Mouse (Mus musculus) cerebellum, adult 18-20 months (tissue): ENCODE results near the gene Scai.

Source experiments
- DNase-seq, 2 experiments: peaks; one replicate each; pipeline ENCODE4 v3.0.0; 2021

Scai gene

DNA sequence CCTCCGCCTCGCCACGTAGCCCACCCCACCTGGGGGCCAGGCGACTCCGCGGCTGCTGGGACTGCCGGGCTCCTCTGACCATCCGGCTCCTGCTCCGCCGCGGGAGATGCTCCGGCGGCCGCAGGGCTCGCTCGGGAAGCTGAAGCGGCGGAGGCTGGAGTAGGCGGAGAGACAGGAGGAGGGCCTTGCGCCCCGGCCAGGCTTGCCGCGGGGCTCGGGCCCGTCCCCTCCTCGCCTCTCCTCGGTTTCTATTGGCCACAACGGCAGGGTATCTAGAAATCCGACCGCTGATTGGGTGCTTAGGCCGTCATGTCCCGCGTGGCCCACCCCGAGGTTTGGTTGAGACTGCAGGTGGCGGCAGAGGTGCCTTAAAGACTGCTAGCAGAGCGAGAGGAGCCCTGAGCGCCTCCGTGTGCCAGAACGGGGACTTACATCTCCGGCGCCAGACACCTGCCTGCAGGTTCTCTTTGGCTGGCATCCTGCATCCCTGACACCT is at the start of gene Scai:
Gene Scai (minus strand): TSS at position 174 of the 496 bp plus-strand sequence.
- DNase-seq, result peak; percentile 97 to 100

DNA sequence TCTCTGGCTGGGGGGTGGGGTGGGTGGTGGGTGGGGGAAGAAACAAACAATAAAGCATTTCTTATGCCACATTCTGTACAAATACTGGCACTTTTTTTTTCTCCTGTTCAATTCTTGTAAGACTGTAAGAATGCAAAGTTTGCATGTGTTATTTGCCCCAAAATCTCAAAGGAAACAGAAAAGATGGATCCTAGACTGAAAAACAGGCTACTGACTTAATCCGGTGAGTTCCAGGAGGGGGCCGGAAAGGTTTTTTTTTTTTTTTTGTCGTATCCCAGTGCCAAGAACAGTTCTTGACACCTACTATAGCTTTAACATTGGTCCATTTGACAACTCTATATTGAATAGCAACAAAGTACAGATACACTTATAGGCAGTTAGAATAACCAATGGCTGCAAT is 36.2 kb upstream of the Scai start:
- DNase-seq, result no peak

DNA sequence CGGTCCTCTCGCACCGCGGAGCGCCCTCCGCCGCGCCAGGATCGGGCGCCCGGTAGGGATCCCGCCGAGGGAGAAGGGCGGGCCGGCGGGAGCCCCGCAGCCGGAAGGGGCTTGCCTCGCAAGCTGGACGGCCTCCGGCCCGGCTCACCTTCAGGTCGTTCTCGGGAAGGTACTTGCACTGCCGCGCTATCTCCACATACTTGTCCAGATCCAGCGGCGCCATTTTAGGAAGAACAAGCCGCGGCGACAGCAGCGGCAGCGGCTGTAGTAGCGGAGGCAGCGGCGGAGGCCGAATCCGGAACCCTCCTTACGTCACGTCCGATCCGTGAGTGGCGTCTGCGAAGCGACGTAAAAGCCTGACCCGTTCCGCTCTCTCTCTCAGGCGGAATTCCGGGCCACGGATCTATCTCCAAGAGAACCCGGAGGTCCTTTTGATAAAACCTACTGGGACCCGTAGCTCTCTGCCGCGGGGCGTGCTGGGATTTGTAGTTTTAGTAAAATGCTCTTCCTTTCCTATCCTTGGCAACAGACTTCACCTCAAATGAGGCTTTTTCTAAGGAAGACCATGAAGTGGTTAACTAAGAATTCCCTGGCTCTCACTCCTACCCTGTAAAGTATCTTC is 35.6 kb upstream of the Scai start, which contains the start of gene Ppp6c:
Gene Ppp6c (minus strand): TSS at position 433 of the 622 bp plus-strand sequence.
- peak; percentile 95 to 97 for DNase-seq

DNA sequence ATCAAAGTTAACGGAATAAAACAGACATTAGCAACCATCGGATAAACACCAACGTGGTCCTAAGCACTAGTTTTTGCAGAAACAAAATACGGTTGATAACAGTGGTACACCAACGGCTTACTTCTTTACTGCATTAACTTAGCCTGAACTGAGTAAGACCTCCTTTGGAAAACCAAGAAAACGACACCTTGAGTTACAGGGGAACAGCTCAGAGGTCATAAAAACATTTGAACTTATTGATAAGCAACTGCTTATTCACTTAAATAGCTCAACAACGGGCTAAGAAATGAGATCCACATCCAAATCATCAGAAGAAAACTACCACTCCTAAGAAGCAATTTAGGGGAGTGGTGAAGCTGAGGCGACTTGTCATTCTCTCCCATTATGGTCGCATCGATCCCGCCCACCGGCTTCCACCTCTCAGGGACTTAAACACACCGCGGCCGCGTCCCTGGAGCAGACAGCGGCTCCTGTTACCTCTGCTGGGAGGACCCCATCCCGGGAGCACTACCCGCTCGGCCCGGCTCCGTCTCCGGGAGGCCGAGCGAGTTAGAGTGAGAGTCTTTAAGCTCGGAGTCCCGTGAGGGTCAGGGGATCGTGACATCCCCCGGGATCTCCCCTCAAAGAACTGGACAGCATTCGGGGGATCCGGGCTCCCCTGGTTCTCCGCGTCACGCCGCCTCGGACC is 34.9 kb upstream of the Scai start:
- DNase-seq, result peak in 1 of 2 experiments; percentile 24

DNA sequence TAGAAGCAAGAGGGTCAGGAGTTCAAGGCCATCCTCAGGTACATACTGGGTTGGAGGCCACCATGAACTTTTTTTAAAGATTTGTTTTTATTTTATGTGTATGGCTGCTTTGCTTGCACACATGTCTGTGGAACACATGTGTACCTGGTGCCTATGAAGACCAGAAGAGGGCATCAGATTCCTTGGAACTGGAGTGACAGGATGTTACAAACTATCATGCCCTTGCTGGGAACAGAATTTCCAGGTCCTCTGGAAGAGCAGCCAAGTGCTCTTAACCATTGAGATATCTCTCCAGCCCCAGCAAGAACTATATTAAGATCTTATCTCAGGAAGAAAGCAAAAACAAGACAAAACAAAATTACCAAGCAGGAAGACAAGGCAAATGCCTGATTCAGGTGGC is 34.1 kb upstream of the Scai start:
- DNase-seq, result no peak

DNA sequence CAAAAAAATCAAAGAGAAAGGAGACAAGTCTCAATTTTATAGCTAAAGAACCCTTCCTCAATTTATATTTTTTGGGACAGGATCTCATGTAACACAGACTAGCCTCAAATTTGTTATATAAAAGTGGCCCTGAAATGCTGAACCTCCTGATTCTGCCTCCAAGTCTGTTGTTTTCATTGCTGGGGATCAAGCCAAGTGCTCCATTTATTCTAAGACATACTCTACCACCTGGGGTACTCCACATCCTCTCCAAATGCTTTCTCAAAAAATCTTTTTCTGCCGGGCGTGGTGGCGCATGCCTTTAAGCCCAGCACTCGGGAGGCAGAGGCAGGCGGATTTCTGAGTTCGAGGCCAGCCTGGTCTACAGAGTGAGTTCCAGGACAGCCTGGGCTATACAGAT is 29.5 kb upstream of the Scai start:
- DNase-seq, result peak; percentile 25 to 39

DNA sequence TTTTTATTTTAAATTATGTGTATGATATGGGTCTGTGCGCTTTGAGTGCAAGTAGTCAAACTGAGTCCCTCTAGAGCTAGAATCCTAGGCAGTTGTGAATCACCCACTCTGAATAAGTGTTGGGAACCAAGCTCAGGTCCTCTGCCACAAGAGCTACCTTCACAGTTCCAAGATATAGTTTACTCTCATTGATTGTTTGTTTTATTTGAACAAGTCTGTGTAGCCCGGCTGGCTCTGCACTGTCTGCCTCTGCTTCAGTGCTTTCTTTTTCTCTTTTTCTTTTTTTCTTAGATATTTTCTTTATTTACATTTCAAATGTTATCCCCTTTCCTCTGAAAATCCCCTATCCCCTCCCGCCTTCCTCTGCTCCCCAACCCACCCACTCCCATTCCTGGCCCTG is 28.5 kb upstream of the Scai start:
- DNase-seq, result no peak

DNA sequence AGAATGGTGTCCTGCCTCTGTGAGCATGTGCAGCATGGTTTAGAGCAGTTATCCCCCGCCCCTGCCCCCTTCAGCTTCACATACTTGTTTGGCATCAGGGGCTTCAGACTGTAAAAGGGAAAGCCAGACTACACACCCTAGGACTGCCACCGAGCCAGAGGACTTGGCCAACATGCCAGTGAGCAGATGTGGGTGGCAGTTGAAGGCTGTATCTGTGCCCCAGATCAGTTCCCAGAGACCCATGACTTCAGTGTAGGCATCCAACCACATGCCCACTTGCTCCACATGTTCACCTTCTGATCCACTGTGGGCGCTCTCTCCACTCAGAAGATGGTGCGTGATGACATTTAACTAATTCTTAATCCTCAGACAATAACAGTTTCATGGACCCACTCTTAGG is 26.6 kb upstream of the Scai start:
- DNase-seq, result no peak

DNA sequence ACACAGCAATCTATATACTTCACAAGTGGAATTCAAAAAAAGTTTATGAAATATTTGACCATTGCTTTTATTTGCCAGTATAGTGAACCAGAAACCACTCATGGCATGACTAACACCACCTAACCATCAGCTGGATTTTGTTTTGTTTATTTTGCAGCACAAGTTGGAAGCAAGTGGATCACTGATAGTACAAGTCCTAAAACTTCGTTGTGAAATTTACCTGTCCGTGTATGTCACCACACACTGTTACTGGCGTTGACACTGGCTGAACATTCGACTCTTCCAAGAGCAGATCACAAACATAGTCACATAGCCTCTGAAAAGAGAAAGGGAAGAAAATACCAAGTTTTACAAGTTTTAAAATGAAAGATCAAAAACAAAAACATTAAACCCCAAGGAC is 20.2 kb upstream of the Scai start:
- DNase-seq, result no peak

DNA sequence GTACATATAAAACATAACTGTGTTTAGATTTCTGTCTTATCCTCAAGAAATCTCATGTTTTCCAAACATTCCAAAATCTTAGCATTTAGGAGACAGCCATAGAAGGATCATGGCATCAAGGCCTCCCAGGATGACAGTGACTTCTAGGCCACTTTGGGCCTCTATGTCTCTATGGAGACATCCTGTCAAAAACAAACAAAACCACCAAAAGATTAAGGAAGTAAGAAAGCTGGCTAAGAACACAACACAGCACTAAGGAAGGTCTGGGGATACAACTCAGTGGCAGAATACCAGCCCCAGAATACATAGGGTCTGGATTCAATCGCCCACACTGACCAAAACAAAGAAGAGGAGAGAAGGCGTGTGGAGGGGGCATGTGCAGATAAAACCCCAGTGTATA is 12.8 kb upstream of the Scai start:
- DNase-seq, result no peak

DNA sequence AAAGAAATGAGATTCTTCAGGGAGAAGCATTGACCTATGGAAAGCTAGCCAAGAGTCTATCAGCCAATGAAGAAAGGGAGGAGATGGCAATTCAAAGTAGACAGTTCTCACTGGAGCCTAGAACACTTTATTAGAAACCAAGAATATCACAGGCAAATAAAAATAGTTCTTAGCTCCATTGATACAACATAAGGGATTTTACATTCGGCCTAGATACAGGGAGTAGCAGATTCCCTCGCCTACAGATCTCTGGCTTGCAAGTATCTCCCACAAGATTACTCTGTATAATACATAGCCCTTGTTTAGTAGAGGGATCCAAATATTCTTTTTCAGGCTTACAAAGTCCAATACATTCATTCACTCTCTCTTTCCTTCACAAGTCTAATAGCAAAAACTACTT is 4.3 kb upstream of the Scai start:
- no peak for DNase-seq

DNA sequence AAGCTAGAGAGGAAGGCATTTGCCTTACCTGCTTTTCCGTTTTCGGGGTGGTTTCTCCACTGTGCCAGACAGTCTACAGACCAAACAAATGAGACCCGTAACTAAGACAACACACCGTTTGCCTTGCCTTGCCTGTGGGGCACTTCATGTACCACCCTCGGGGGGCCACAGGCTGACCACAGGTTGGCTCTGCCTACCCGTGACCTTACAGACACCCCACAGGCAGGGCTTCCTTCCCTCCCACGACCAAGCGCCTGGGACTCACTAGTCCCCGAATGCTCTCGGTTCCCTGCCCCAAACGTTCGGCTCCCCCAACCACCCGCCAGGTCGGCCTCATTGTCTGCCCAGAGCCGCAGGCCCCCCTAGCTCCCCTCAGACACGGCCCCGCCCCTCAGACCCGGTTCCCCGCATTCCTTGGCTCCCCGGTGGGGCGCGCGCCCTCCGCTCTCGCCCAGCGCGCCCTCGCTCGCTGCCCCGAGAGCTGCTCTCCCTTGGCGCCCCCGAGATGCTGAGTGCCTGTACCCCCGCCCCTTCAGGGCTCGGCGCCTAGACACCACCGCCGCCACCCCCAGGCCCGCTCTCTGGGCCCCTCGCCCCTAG is 473 bp downstream of the Scai start:
- DNase-seq, result peak in 1 of 2 experiments; percentile 63

DNA sequence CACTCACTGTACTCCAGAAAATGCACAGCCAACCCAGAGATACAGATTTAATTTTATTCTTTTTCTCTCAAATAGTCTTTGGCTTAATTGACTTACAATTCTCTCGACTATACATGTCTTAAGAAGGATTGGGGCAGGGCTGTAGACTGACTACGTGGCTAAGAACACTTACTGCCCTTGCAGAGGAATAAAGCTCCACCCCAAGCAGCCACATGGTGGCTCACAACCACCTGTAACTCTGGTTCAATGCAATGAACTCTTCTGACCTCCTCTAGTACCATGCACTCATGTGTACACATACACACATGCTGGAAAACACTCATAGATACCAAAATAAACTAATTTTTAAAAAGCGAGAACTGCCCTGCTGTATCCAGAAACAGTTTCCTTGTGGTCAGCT is 4.6 kb downstream of the Scai start:
- no peak for DNase-seq

DNA sequence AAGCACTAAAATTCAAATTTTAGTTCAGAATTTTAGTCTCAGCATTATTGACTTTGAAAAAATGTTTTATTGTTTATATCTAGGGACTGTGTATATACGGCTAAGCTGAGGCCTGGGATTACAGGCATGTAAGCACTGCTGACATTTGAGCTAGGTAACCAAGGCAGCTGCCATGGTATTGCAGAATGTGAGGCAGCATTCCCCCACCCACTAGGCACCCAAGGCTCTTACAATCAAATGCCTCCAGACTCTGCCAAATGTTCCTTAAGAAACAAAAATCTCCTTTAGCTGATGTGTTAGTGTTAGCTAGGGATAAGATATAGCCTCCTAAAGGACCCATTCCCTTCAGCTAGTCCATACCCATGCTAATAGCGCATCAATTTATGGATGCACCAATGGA is 6.9 kb downstream of the Scai start:
- DNase-seq, result no peak

DNA sequence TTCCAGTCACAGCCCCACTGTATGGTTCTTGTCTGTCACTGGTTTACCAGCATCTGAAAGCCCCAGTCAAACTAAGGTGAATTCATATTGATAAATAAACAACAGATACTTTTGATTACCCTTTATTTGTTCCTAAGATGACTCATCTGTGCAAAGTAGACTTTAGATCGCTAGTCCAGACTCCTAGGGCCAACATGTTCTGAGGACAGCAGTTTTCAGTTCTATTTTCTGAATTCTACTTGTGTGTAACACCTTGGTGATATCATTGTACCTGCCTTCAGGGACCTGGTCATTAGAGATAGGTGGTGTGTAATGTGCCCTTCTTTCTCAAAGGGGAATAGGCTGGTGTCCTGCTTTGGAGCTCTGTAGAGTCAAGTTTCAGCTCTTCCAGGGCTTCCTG is 29.5 kb downstream of the Scai start:
- DNase-seq, result no peak

DNA sequence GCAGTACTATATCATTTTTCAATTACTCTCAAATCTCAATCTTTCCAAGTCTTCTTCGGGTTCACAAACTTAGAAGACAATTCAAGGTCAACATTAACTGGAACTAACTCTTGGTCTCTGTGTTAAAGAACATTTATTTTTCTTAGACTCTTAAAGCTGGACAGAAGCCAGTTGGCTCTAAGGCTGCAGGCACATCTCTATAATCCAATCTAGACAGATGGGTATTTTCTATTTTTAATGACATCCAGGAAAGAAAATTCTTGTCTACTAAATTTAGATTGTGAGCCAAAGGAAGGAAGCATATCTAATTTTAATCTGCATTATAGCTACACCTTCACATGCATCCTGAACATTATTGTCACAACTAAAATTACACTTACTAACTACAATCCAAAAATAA is 32.6 kb downstream of the Scai start:
- DNase-seq, result no peak

DNA sequence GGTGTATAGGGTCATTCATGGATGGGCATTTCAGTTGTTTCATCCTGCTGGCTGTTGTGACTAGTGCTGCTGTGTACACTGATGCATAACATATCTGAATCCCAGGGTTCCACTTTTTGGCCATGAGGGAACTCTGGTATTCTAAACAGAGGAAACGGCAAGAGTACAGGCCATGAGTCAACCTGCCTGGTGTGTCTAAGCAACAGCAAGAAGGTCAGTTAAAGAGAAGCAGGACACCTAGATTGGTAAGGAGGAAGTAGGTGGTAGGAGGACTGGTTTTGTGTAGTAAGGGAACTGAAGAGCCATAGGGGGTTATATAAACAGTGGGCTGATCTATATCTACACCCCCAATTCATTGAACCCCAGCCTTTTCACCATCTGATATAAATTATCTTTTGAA is 33.7 kb downstream of the Scai start:
- DNase-seq, result no peak

DNA sequence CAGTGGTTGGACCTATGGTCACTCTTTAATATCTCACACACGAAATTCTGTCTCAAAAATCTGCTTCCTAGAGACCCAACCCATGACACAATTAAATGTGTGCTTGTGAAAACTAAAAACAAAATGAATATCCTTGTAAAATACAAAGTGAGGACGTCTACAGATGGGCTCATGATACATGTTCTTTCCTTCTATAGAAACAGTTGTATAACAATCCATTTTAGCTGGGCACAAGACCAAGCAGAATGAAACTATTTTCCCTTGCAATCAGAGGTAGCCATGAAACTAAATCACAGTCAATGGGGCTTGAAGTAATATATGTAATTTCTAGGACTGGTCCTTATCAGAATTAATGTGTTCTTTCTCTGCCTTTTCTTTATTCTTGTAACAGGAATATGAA is 39.6 kb downstream of the Scai start:
- DNase-seq, result no peak

DNA sequence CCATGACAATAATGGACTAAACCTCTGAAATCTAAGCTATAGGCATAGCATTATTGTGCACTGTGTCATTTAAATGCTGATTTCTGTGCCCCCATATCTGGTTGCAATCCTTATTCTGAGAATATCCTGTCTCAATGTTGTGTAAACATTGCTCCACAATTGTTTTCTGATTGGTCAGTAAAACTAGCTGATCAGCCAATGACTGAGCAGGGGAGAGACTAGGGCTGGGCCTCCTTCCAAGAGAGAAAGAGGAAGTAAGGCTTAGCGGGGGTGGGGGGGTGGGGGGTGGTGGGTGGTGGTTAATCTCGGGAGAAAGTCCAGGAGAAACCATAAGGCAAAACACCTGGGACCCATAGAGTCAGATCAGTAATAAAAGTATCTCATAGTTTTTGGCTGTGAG is 42.5 kb downstream of the Scai start:
- DNase-seq, result no peak

DNA sequence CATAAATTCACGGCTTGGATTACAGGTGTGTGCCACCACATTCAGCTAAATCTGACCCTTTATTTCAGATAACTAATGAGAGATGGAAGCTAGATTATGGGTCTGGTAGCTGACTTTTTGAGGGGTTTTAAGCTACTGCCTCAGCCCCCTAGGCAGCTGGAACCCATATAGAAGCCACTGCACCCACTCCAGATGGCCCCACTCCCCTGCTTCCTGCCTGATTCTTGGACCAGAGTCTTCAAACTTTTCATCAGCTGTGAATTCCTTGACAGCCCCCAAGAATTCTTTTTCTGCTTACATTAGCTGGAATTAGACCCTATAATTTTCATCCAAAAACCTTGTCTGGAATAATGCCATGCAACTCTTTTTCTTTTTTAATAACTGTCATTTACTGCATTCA is 44.1 kb downstream of the Scai start:
- DNase-seq, result no peak

DNA sequence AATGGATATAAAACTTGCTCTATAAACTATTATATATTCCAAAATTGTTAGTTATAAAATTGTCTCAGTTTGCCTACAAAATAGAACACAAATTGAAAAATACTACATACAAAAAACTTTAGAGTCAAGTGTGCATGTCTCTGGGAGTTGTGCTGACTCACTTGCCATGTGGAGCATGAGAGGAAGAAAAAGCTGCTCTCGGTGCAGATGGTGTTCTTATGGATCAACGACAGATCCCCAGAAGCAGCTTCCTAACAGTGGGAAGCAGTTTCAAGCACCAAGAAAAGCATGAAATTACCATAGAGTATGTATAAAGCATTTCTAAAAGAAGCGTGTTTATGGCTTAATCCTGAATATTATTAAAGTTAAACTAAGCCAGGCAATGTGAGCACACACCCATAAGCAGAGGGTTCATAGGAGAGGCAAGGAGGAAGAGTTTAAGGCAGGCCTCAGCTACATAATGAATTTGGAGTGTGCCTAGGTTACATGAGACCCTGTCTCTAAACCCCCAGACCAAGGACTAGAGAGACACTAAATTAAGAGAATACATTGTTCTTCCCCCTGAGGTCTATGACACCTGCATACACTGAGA is 48.1 kb downstream of the Scai start:
- DNase-seq, result peak in 1 of 2 experiments; percentile 17

DNA sequence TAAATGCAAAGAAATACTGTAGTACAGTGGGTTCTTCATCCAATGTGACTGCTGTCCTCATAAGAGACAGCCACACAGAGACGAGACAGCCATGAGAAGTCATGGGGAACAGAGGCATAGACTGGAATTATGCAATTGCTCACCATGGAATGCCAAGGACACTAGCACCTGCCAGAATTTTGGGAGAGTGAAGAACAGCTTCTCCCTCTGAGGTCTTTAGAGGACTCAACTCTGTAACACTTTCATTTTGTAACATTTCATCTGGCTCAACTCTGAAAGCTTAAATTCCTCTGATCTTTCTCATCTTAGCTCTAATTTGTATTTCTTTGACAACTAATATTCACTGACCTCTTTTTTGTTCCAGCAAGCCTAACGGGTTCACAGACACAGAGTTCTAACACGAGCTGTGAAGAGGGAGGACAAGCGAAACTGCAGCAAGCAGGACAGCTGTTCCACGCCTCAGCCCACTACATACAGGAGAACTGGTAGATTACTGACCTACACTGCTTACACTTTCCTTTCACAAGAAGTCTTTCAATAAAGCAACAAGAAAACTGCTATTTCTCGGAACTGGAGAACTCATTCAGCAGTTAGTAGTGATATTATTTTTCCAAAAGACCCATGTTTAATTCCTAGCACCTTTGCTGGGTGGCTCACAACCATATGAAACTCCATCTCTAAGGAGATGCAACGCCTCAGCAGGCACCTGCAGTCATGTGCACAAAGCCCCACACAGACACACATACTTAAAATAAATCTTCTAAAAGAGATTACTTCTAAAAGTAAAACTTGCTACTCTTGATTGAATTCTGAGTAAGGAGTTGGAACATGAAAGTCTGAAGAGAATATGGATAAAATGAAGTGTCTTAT is 49.7 kb downstream of the Scai start:
- peak; percentile 40 to 53 for DNase-seq
